Mouse (Mus musculus): ENCODE measurements around the gene Urod. TPM values are rescaled to one million over a fixed set of nuclear protein-coding genes. Genes with fewer than 3 reads are reported as not detected.

Gene Urod
- polyA plus RNA-seq, 1 experiment from 2014 or later: 38.3 TPM

- H3K4me2 ChIP-seq (replicated peaks; ENCODE audit: low read depth): no peak overlapping the region
- H3K27ac ChIP-seq (replicated peaks): no peak overlapping the region
- DNase-seq (ENCODE audit: low spot score) (no peak), ATAC-seq (ENCODE audit: low FRiP score, low TSS enrichment) (no peak)
- WGBS: 90% methylated on average over 7 of the region's 7 CpGs
- H3K9me3 ChIP-seq (ENCODE audit: control insufficient read depth, low read length): no peaks in the 10 kb centered on the region
- no peaks in the 10 kb centered on the region for H3K36me3 ChIP-seq (ENCODE audit: control insufficient read depth, insufficient read depth, low read length)
- H3K4me3 ChIP-seq (ENCODE audit: low read depth, low read length): no peak overlapping the region
- TF ChIP-seq CTCF (IDR thresholded peaks at IDR 0.05; ENCODE audit: low read depth) (no peak), EP300 (optimal IDR thresholded peaks at IDR 0.05) (no peak)
- H3K4me1 ChIP-seq (replicated peaks; ENCODE audit: control insufficient read depth, insufficient read depth): no peaks in the 10 kb centered on the region
- no peaks in the 10 kb centered on the region for H3K27me3 ChIP-seq (ENCODE audit: control insufficient read depth, insufficient read depth, low read length)
- H3K9ac ChIP-seq (ENCODE audit: low read length): no peak overlapping the region
Observed at GRCm38 (mm10) chr4:116954951-116955350, 39.3 kb downstream of the Urod start.

- 52% methylated on average over 1 of the region's 1 CpGs for WGBS
- no peaks in the 10 kb centered on the region for H3K36me3 ChIP-seq (ENCODE audit: control insufficient read depth, insufficient read depth, low read length)
- H3K27ac ChIP-seq (replicated peaks): no peak overlapping the region
- TF ChIP-seq EP300 (optimal IDR thresholded peaks at IDR 0.05) (no peak), CTCF (IDR thresholded peaks at IDR 0.05; ENCODE audit: low read depth) (peak; percentile 48)
- no peak for ATAC-seq (ENCODE audit: low FRiP score, low TSS enrichment)
- no peaks in the 10 kb centered on the region for H3K27me3 ChIP-seq (ENCODE audit: control insufficient read depth, insufficient read depth, low read length)
- no peak overlapping the region for H3K9ac ChIP-seq (ENCODE audit: low read length)
- H3K4me3 ChIP-seq (ENCODE audit: low read depth, low read length): no peak overlapping the region
- no peak overlapping the region for H3K4me2 ChIP-seq (replicated peaks; ENCODE audit: low read depth)
- H3K9me3 ChIP-seq (ENCODE audit: control insufficient read depth, low read length): no peaks in the 10 kb centered on the region
- H3K4me1 ChIP-seq (replicated peaks; ENCODE audit: control insufficient read depth, insufficient read depth): no peaks in the 10 kb centered on the region
- DNase-seq (ENCODE audit: low spot score): no peak
Observed at GRCm38 (mm10) chr4:116951642-116952041, 42.6 kb downstream of the Urod start.

- H3K4me3 ChIP-seq (ENCODE audit: low read depth, low read length): no peak overlapping the region
- WGBS: 65% methylated on average over 5 of the region's 5 CpGs
- H3K27me3 ChIP-seq (ENCODE audit: control insufficient read depth, insufficient read depth, low read length): no peaks in the 10 kb centered on the region
- H3K9me3 ChIP-seq (ENCODE audit: control insufficient read depth, low read length): no peaks in the 10 kb centered on the region
- TF ChIP-seq EP300 (optimal IDR thresholded peaks at IDR 0.05) (no peak), CTCF (IDR thresholded peaks at IDR 0.05; ENCODE audit: low read depth) (no peak)
- no peaks in the 10 kb centered on the region for H3K4me1 ChIP-seq (replicated peaks; ENCODE audit: control insufficient read depth, insufficient read depth)
- H3K36me3 ChIP-seq (ENCODE audit: control insufficient read depth, insufficient read depth, low read length): no peaks in the 10 kb centered on the region
- no peak for ATAC-seq (ENCODE audit: low FRiP score, low TSS enrichment)
- H3K9ac ChIP-seq (ENCODE audit: low read length): no peak overlapping the region
- no peak overlapping the region for H3K27ac ChIP-seq (replicated peaks)
- H3K4me2 ChIP-seq (replicated peaks; ENCODE audit: low read depth): no peak overlapping the region
- no peak for DNase-seq (ENCODE audit: low spot score)
Observed at GRCm38 (mm10) chr4:116944055-116944454, 50.2 kb downstream of the Urod start.

GRCm38 (mm10) chr4:116942695-116943094, 51.5 kb downstream of the Urod start:
- no peaks in the 10 kb centered on the region for H3K27me3 ChIP-seq (ENCODE audit: control insufficient read depth, insufficient read depth, low read length)
- no peak for DNase-seq (ENCODE audit: low spot score)
- H3K4me3 ChIP-seq (ENCODE audit: low read depth, low read length): no peak overlapping the region
- no peak overlapping the region for H3K4me2 ChIP-seq (replicated peaks; ENCODE audit: low read depth)
- TF ChIP-seq CTCF (IDR thresholded peaks at IDR 0.05; ENCODE audit: low read depth) (no peak), EP300 (optimal IDR thresholded peaks at IDR 0.05) (no peak)
- ATAC-seq (ENCODE audit: low FRiP score, low TSS enrichment): no peak
- no peak overlapping the region for H3K27ac ChIP-seq (replicated peaks)
- no peaks in the 10 kb centered on the region for H3K9me3 ChIP-seq (ENCODE audit: control insufficient read depth, low read length)
- H3K36me3 ChIP-seq (ENCODE audit: control insufficient read depth, insufficient read depth, low read length): no peaks in the 10 kb centered on the region
- no peak overlapping the region for H3K9ac ChIP-seq (ENCODE audit: low read length)
- H3K4me1 ChIP-seq (replicated peaks; ENCODE audit: control insufficient read depth, insufficient read depth): no peaks in the 10 kb centered on the region
- 59% methylated on average over 2 of the region's 2 CpGs for WGBS

Other genes starting within 250 kb of the Urod start
- 16.0 and 17.3 TPM in 2 replicates for gene Toe1, start 186.8 kb downstream of the Urod start, polyA plus RNA-seq (2015; fragmentation: Nextera tagmentation; extraction: Ambion mirVana)
- gene Mutyh, start 186.7 kb downstream of the Urod start, polyA plus RNA-seq (2015; fragmentation: Nextera tagmentation; extraction: Ambion mirVana): 3.1 and 3.9 TPM in 2 replicates
- 0.51 and 0.85 TPM in 2 replicates for gene Hpdl, start 172.7 kb downstream of the Urod start, polyA plus RNA-seq (2015; fragmentation: Nextera tagmentation; extraction: Ambion mirVana)
- gene Zswim5, start 117.0 kb downstream of the Urod start, polyA plus RNA-seq (2015; fragmentation: Nextera tagmentation; extraction: Ambion mirVana): 0.04 and 0.06 TPM in 2 replicates
- 6.3 and 7.4 TPM in 2 replicates for gene Hectd3, start 904 bp upstream of the Urod start, polyA plus RNA-seq (2015; fragmentation: Nextera tagmentation; extraction: Ambion mirVana)
- 29.9 and 30.1 TPM in 2 replicates for gene Eif2b3, start 25.0 kb upstream of the Urod start, polyA plus RNA-seq (2015; fragmentation: Nextera tagmentation; extraction: Ambion mirVana)
- gene Ptch2, start 101.7 kb upstream of the Urod start, polyA plus RNA-seq (2015; fragmentation: Nextera tagmentation; extraction: Ambion mirVana): 1.3 and 1.5 TPM in 2 replicates
- gene Btbd19, start 131.3 kb upstream of the Urod start, polyA plus RNA-seq (2015; fragmentation: Nextera tagmentation; extraction: Ambion mirVana): 5.7 and 5.9 TPM in 2 replicates
- 0.58 and 0.62 TPM in 2 replicates for gene Tctex1d4, start 132.4 kb upstream of the Urod start, polyA plus RNA-seq (2015; fragmentation: Nextera tagmentation; extraction: Ambion mirVana)
- gene Plk3, start 139.6 kb upstream of the Urod start, polyA plus RNA-seq (2015; fragmentation: Nextera tagmentation; extraction: Ambion mirVana): 18.1 and 18.7 TPM in 2 replicates
- gene Rps8, start 161.8 kb upstream of the Urod start, polyA plus RNA-seq (2015; fragmentation: Nextera tagmentation; extraction: Ambion mirVana): 752 and 809 TPM in 2 replicates
- gene Kif2c, start 188.2 kb upstream of the Urod start, polyA plus RNA-seq (2015; fragmentation: Nextera tagmentation; extraction: Ambion mirVana): 7.9 and 11.5 TPM in 2 replicates